Mouse (Mus musculus) frontal cortex, postnatal 10 days (tissue): ENCODE data around the gene Traf4.
"Not testable (repeated sequence)": the region's sequence is repeated elsewhere in the genome, so short reads cannot be mapped to it uniquely, and the experiment has no call there.

Experiments used
- DNase-seq, 2 experiments: peaks; one replicate each; pipeline ENCODE4 v3.0.0; 2022; ENCODE audit warnings: low spot score in 2 of 2, mixed read lengths in 1 of 2

Traf4 gene

DNA sequence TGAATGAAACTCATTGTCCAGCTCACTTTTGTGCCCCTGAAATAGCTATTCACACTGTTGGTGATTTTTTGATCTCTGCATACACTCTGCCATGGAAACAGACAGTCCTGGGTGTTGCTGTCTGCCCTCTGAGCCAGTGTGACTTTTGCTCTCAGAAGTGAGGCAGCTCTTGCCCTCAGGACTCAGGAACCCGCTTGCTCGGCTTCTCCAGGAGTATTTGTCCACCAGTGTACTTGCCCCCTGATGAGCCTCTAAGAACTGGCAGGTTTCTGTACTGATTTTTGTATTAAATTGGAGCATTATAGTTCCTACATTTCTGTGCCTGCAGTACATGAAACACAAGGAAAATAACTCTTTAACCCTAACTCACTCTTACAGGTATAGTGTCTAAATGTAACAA, 21.9 kb downstream of the Traf4 start:
- DNase-seq = no peak

DNA sequence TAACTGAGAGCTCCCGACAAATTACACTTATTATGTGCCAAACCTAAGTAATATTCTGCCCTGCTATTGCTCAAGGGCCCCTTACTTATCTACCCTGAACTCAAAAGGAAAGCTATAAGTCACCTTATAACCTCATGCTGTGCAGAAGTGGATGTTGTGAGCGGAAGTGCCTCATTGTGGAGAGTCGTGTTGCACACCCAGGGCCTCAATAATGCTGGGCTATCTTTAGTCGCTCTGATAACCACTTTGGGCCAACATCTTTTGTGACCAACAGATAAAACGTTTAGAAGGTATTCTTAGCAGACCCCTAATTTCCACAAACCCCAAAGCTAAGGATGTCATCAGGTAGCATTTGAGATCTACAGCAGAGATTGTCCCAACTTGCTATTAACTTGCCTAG, 24.7 kb downstream of the Traf4 start:
- DNase-seq = no peak

DNA sequence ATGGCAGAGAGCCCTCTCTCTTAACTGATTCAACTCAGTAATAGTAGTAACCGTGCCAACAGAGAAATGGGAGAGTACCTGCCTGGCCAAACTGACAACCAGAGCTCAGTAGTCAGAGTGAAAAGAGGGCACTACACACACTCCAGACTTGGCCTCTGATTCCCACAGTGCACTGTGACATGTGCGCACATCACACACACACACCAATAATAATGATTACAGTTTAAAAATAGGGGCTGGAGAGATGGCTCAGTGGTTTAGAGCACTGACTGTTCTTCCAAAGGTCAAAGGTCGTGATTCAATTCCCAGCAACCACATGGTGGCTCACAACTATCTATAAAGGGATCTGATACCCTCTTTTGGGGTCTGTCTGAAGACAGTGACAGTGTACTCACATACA, 27.4 kb downstream of the Traf4 start:
- no peak for DNase-seq

DNA sequence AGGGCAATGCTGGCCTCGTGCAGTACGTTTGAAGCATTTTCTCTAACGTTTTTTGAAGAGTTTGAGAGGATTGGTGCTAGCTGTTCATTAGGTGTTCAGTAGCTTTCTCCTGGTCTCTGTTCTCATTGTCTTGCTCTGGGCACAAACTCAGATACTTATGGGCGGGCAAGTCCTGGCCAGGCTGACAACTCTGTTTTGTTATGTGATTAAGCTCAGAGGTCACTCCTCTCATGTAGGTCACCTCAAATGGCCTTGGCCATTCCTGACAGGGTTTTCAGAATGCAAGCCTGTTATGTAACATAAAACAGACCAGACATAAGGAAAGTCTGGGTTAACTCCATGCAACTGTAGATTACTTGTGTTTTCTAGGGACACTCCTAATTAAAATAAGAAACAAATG, 27.8 kb downstream of the Traf4 start:
- no peak for DNase-seq

DNA sequence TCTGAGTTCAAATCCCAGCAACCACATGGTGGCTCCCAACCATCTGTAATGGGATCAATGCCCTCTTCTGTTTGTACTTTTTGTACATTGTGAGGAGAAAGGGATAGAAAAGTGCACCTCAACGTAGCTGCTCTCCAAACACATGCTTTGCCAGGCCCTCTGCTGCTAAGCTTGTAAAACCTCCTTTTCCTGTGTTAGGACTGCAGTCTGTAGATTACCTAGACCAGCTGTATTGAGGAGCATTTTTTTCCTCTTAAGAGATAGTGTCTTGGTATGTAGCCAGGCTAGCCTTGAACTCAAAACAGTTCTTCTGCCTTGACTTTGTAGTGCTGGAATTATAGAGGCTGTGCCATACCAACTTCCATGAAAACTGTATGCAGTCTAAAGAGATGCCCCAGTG, 29.3 kb downstream of the Traf4 start:
- DNase-seq = no peak

DNA sequence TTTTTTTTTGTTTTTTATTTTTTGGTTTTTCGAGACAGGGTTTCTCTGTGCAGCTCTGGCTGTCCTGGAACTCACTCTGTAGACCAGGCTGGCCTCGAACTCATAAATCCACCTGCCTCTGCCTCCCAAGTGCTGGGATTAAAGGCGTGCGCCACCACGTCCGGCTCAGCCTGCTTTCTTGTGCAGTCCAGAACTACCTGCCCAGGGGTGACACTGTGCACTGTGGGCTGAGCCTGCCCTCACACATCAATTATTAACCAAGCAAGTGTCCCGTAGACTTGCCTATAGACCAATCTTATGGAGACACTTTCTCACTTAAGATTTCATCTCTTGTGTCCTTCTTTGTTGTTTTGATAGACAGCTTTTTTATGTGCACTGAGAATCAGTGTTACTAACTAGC, 30.1 kb downstream of the Traf4 start:
- DNase-seq = not testable (repeated sequence)

DNA sequence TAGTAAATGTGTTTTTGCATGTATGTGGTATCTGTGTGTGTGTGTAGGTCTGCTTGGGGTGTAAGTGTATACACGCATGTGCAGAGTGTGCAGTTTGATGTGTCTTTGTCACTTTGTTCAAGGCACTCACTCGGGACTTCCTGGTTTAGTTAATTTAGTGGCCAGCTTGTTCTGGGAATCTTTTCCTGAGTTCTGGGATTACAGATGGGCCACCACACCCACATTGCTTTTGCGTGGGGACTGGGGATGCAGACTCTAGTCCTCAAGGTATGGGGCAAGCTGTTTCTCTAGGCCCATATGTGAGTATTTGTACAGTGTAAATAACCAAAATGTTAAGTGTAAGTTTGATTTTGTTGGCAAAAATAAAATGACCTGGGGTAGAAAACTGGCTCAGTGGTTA, 31.0 kb downstream of the Traf4 start:
- DNase-seq = no peak

DNA sequence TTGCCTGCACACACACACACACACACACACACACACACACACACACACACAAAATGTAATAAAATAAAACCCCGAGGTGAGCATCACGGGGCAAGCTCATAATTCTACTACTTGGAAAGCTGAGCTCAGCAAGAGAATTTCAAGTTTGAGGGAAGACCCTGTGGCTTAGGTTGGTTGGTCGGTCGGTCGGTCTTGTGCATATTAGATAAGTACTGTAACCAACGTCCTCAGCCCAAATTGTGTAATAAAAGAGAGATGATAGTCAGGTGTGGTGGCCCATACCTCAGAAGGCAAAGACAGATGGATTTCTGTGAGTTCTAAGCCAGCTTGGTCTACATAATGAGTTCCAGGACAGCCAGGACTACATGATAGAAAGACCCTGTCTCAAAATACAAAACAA, 31.5 kb downstream of the Traf4 start:
- no peak for DNase-seq

DNA sequence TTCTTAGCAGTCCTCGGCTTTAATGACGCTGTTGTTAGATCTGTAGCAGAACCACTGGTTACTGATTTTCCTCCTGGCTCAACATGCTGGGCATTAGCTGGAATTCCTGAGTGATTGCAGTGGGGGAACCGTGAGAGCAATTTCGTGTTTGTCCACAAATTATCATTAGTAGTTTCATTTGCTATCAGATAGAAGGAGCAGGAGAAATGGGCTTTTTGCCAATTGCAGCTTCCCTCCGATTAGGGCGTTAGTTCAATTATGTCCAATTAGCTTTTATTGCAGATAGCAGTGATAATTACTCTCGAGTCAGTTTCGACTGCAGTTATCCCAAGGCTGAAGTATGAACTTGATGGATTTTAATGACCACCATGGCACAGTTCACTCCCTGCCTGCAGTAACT, 35.9 kb downstream of the Traf4 start:
- DNase-seq = no peak

DNA sequence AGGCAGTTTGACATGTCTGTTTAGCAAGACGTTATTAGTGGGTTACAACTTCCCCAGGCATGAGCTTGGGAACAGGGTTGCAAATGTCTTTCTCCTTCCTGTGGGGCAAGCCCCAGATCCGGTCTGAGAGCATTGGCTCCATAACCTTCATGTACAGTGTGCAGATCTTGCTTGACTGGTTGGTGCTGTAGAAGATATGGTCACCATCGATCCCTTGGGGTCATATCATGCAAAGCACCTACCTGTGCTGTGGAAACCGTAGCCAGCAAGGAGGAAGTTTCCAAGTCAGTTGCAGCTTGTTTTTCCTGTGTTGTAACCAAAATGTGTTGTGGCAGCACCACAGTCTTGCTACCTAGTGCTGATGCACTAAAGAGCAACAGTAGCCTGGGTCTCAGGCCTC, 38.6 kb downstream of the Traf4 start:
- no peak for DNase-seq

DNA sequence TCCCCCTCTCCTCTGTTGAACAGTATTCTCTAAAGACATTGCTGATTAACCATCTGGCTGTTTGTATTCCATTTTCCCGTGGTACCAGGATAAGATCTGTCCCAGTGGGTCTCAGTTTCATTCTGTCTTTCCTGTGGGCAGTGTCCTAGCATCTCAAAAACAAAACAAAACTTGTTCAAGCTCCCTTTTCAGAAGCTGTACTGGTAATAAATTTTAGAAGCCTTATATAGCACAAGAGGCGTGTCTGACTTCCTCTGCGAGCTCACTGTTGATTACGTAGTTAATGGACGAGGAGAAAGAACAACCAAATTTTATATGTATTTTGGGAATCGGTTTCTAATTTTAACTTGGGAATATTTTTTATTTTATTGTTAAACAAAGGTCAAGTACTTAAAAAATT, 39.7 kb downstream of the Traf4 start:
- no peak for DNase-seq

DNA sequence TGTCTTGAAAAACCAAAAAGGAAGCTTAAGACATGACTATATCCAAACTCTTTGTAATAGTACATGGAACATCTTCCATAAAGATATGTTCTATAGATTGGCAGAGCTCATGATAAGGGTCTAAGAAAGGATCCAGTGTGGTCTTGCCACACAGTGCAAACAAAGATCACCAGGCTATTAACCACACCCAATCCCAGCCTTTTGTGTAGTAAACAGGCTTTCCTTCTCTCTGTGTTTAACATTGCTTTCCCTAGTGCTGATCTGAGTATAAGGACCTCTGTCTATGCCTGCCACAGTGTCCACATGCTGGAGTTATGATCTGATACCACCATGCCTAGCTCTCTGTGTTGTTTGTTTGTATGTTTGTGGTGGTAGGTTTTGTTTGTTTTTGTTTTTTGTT, 41.6 kb downstream of the Traf4 start:
- DNase-seq = no peak

DNA sequence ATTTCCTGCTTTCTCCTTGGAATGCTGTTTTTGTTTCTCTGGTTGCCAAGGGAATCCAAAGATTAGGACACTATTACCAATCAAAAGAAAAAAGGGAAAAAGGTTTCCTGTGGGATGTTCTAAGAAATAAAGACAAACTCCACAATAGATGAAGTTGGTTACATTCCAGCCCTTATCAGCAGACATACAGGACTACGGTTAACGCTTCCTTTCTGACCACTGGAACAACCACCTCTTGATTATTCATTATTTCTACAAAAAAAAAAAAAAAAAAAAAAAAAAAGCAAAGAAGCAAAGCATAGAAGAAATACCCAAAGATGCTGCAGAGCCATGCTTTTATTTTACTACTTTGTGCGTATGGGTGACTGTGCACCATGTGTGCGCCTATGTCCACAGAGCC, 42.6 kb downstream of the Traf4 start:
- no peak for DNase-seq

DNA sequence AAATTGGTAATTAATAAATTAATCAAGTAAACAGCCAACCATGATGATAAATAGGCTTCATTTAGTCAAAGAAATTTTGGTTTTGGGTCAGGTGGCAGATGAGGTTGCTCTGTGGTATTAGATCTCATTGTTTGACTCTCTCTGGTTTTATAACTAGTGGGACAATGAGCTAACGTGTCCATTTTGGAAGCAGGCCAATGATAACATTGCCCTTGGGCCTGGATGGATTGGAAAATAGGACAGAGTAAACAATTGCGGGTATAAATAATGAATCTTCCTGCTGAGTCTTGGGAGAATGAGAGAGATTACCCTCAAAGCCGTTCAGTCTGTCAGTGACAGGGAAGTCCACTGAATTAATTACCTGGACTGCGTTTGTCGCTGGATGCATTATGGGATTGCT, 44.2 kb downstream of the Traf4 start:
- DNase-seq = no peak

DNA sequence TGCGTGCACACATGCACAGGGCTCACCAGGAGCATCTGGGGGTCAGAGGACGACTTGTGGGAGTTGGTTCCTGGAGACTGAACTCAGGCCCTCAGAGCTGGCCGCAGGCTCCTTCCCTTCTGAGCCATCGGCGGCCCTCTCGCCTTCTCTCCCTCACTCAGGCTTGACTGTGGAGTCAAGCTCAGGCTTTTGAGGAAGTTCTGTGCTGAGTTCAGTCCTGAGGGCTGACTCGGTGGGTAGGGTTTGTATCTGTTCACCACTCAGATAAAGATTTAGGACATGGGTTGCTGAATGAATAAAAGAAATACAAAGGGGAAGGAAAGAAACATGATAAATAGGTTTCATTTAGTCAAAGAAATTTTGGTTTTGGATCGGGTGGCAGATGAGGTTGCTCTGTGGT, 45.5 kb downstream of the Traf4 start:
- no peak for DNase-seq

DNA sequence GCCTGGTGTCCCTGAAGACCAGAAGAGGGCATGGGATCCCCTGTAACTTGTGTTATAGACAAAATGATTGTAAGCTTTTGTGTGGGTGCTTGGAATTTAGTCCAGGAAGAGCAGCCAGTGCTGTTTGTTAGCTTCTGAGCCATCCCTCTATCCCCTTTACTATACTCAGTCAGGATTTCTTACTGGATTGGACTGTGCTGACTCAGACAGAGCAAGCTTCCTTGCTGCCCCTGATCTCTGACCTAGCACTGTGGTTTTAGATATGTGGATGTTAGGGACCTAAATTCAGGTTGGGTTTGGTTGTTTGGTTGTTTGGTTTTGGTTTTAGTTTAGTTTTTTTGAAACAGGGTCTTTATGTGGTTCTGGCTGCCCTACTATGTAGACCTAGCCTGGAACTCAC, 46.9 kb downstream of the Traf4 start:
- no peak for DNase-seq

DNA sequence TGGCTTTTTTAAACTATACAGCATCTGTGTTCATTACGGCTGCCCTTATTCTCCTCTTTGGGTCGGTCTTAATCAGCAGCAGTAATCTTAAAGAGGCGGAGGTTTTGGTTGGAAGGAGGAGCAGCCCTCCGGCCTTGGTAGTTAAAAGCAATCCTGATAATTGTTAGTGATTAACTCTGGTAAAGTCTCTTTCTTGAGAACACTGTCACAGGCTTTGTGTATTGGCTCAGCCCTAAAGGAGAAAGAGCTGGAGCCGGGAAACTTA, 49.3 kb downstream of the Traf4 start:
- DNase-seq = no peak

DNA sequence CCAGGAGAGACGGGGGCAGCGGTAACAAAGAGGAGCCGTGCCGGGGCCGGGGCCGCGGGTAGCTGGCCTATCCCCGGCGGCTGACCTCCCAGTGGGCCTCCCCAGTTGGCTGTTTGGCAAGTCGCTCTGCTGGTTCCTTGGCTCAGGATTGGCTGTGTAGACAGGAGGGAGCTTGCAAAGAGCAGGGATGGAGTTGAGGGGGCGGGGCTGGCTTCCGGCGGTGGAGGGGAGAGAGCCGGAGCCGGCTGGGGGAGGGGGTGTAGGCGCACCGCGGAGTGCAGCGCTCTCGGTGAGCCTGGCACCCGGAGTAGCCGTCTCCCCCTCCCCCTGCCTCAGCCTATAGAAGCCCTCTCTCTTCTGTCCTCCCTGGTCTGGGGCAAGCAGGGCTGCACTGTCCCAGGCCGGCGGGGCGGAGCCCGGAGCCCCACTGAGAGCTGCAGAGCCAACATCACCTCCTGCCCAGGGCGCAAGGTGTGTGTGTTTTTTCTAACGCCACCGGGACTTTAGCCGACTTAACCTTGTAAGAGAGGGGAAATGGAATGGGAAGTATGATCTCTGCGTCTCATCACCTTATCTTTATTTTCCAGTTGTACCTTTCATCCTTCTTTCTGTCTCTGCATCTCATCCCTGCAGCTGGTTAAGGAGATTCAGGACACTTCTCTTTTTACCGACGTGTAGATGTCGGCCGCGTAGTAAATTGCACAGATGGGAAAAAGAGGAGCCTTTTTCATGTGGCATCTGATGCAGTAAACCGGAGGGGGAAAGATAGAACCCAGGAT, 49.8 kb downstream of the Traf4 start:
- peak; percentile 91 to 93 for DNase-seq

DNA sequence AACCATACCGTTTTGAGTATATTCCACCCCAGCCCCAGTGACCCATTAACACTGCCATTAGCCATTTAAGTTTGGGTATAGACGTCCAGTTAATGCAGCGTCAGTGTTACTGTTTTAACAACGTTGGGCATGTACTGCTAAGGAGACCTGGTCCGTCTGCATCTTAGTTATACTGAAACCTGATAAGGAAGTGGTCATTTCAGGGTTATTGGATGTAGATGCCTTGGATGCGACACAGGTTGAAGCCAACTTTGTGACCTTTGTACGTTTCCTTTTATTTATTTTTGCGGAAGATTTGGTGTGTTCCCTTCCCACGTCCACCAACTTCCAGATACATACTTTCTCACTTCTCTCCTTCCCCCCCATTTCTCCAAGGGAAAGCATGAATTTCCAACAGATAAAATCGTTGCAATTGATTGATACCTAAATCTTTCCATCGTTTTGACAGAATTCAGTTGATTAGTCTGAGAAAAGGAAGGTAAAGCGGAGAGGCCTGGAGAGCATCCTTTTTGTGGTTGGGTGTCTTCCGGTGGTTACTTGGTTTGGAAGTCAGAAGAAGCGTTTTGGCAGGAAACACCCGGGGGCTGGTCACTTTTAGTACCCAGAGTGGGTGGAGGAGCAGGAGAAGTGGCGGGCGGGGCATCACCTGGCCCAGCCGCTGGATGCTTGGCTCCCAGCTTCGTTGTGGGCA, 50.6 kb downstream of the Traf4 start:
- DNase-seq = no peak

DNA sequence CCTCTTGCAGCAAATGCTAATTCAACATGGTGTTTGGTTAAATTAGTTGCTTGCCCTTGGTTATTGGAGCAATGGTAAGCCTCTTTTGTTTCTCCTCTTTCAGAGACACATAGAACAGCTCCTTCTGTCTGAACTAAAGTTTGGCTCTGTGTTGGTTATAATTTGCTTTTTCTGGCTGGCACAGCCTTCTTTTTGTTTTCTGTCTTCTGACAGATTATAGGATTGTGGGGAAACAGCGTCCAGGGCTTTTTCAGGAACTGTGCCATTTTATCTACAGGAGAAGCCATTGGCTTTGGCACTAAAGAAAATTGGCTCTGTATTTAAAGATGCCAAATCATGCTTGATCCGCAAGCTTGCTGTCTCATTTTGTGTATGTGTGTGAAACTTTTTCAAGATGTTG, 51.8 kb downstream of the Traf4 start:
- no peak for DNase-seq
